Mouse (Mus musculus): Measurements from ENCODE around the gene Olfr24. TPM values are rescaled to one million over a fixed set of nuclear protein-coding genes. Genes with fewer than 3 reads are reported as not detected.

Olfr24 gene
- not detected for polyA plus RNA-seq (2014; fragmentation: Illumina TruSeq; extraction: RNeasy Lipid Tissue Mini Kit (QIAGEN cat#74804); ENCODE audit: low read depth, low replicate concordance)

DNA sequence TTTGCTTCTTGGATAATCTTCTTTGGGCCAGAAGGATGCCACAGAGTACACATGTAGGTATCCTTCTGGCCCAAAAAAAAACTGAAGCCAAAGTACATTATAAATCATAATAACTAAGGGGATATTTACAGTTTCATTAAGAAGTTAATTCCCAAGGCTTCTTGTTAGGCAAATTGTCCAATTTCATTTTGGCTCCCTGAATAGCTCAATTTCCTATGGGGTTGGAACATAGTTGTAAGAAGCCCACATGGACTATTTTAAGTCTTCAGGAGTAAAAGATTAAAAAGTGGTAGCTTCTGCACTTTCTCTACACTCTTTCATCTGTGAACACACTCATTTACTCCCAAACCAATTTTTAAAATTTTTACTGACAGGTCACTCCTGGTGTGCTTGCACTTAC, at the start of gene Olfr24:
Gene Olfr24 (minus strand): TSS at position 101 of the 400 bp plus-strand sequence.

Other genes starting within 250 kb of the Olfr24 start
- gene Muc16, start 89.5 kb downstream of the Olfr24 start, polyA plus RNA-seq (2014; fragmentation: Illumina TruSeq; extraction: RNeasy Lipid Tissue Mini Kit (QIAGEN cat#74804); ENCODE audit: low read depth, low replicate concordance) = 0.74 TPM
- not detected for gene Olfr828, start 55.5 kb upstream of the Olfr24 start, polyA plus RNA-seq (2014; fragmentation: Illumina TruSeq; extraction: RNeasy Lipid Tissue Mini Kit (QIAGEN cat#74804); ENCODE audit: low read depth, low replicate concordance)
- not detected for gene Olfr829, start 90.9 kb upstream of the Olfr24 start, polyA plus RNA-seq (2014; fragmentation: Illumina TruSeq; extraction: RNeasy Lipid Tissue Mini Kit (QIAGEN cat#74804); ENCODE audit: low read depth, low replicate concordance)
- gene Olfr830, start 110.7 kb upstream of the Olfr24 start, polyA plus RNA-seq (2014; fragmentation: Illumina TruSeq; extraction: RNeasy Lipid Tissue Mini Kit (QIAGEN cat#74804); ENCODE audit: low read depth, low replicate concordance) = not detected
- gene Olfr832, start 173.1 kb upstream of the Olfr24 start, polyA plus RNA-seq (2014; fragmentation: Illumina TruSeq; extraction: RNeasy Lipid Tissue Mini Kit (QIAGEN cat#74804); ENCODE audit: low read depth, low replicate concordance) = not detected
- not detected for gene Olfr834, start 224.0 kb upstream of the Olfr24 start, polyA plus RNA-seq (2014; fragmentation: Illumina TruSeq; extraction: RNeasy Lipid Tissue Mini Kit (QIAGEN cat#74804); ENCODE audit: low read depth, low replicate concordance)

Measured in liver, adult 10 weeks (tissue).